Mouse (Mus musculus): ENCODE data around the gene Fam50b. TPM values are rescaled to one million over a fixed set of nuclear protein-coding genes. Genes with fewer than 3 reads are reported as not detected.

Gene Fam50b
- polyA plus RNA-seq, 2 experiments = 0.04 TPM; not detected in 1

DNA sequence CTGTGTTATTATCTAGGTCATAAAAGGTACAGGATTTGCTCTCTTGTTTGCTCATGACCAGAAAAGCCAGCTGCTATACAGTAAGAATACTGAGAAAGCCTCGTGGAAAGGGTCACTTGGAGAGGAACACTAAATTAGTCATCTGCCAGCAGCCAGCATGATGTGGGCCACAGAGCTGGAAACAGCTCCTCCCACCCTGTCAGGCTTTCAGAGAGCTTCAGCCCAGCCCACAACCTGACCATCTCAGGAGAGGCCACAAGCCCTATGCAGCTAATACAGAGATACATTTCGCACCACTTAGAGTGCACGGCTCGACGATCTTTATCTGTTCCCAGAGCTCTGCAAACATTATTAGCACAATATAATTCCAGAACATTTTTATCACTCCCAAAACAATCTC, 27.5 kb downstream of the Fam50b start:
- Histone ChIP-seq H3K36me3 (replicated peaks; ENCODE audit: control insufficient read depth, insufficient read depth, low read depth) (no peaks in the 10 kb centered on the region), H3K4me3 (ENCODE audit: insufficient read depth in 1 of 2, low read depth in 2 of 2, low read length in 2 of 2) (no peak overlapping the region), H3K27ac (no peak overlapping the region), H3K27me3 (ENCODE audit: control insufficient read depth, insufficient read depth, low read length) (no peaks in the 10 kb centered on the region), H3K4me2 (ENCODE audit: low read depth) (no peak overlapping the region), H3K4me1 (replicated peaks; ENCODE audit: control insufficient read depth in 2 of 2, insufficient read depth in 2 of 2, low read length in 1 of 2) (0 out of 4 replicates have a peak, but pooled peaks cover 0 to 2% of the 10 kb centered on the region in 2 experiments), H3K9ac (replicated peaks) (no peak overlapping the region), H3K9me3 (ENCODE audit: control insufficient read depth, low read length) (no peaks in the 10 kb centered on the region)
- 53% methylated on average over 5 of the region's 5 CpGs for WGBS (ENCODE audit: insufficient replicate concordance)
- no peak for DNase-seq (ENCODE audit: low read depth in 3 of 3, low spot score in 3 of 3)
- no peak for TF ChIP-seq EP300 (IDR thresholded peaks at IDR 0.05; ENCODE audit: low read depth)
- TF ChIP-seq CTCF (IDR thresholded peaks at IDR 0.05; ENCODE audit: low read depth) = no peak
- ATAC-seq (ENCODE audit: insufficient read depth) = no peak

- Histone ChIP-seq H3K4me2 (ENCODE audit: low read depth) (no peak overlapping the region), H3K4me3 (ENCODE audit: insufficient read depth in 1 of 2, low read depth in 2 of 2, low read length in 2 of 2) (no peak overlapping the region), H3K27me3 (ENCODE audit: control insufficient read depth, insufficient read depth, low read length) (no peaks in the 10 kb centered on the region), H3K9me3 (ENCODE audit: control insufficient read depth, low read length) (no peaks in the 10 kb centered on the region), H3K4me1 (replicated peaks; ENCODE audit: control insufficient read depth in 2 of 2, insufficient read depth in 2 of 2, low read length in 1 of 2) (0 out of 4 replicates have a peak, but pooled peaks cover 0 to 2% of the 10 kb centered on the region in 2 experiments), H3K9ac (replicated peaks) (no peak overlapping the region), H3K27ac (no peak overlapping the region), H3K36me3 (replicated peaks; ENCODE audit: control insufficient read depth, insufficient read depth, low read depth) (no peaks in the 10 kb centered on the region)
- 40% methylated on average over 4 of the region's 4 CpGs for WGBS (ENCODE audit: insufficient replicate concordance)
- DNase-seq (ENCODE audit: low read depth in 3 of 3, low spot score in 3 of 3) (no peak), ATAC-seq (ENCODE audit: insufficient read depth) (no peak)
- TF ChIP-seq EP300 (IDR thresholded peaks at IDR 0.05; ENCODE audit: low read depth) = no peak
- TF ChIP-seq CTCF (IDR thresholded peaks at IDR 0.05; ENCODE audit: low read depth) = no peak
Observed at GRCm38 (mm10) chr13:34762865-34763264, 28.2 kb downstream of the Fam50b start.

GRCm38 (mm10) chr13:34765269-34765668, 30.6 kb downstream of the Fam50b start:
- H3K27me3 ChIP-seq (ENCODE audit: control insufficient read depth, insufficient read depth, low read length) = no peaks in the 10 kb centered on the region
- no peak overlapping the region for H3K27ac ChIP-seq
- H3K4me3 ChIP-seq (ENCODE audit: insufficient read depth in 1 of 2, low read depth in 2 of 2, low read length in 2 of 2) = no peak overlapping the region
- TF ChIP-seq EP300 (IDR thresholded peaks at IDR 0.05; ENCODE audit: low read depth) (no peak), CTCF (IDR thresholded peaks at IDR 0.05; ENCODE audit: low read depth) (no peak)
- H3K4me1 ChIP-seq (replicated peaks; ENCODE audit: control insufficient read depth in 2 of 2, insufficient read depth in 2 of 2, low read length in 1 of 2) = 0 out of 4 replicates have a peak, but pooled peaks cover 0 to 2% of the 10 kb centered on the region in 2 experiments
- no peak overlapping the region for H3K4me2 ChIP-seq (ENCODE audit: low read depth)
- H3K9me3 ChIP-seq (ENCODE audit: control insufficient read depth, low read length) = no peaks in the 10 kb centered on the region
- 58% methylated on average over 5 of the region's 5 CpGs for WGBS (ENCODE audit: insufficient replicate concordance)
- H3K9ac ChIP-seq (replicated peaks) = no peak overlapping the region
- no peak for DNase-seq (ENCODE audit: low read depth in 3 of 3, low spot score in 3 of 3)
- no peaks in the 10 kb centered on the region for H3K36me3 ChIP-seq (replicated peaks; ENCODE audit: control insufficient read depth, insufficient read depth, low read depth)
- no peak for ATAC-seq (ENCODE audit: insufficient read depth)

GRCm38 (mm10) chr13:34766572-34766971, 31.9 kb downstream of the Fam50b start:
- no peak overlapping the region for H3K9ac ChIP-seq (replicated peaks)
- DNase-seq (ENCODE audit: low read depth in 3 of 3, low spot score in 3 of 3) = no peak

GRCm38 (mm10) chr13:34767527-34768292, 33.1 kb downstream of the Fam50b start:
- H3K36me3 ChIP-seq (replicated peaks; ENCODE audit: control insufficient read depth, insufficient read depth, low read depth) = no peaks in the 10 kb centered on the region
- no peak overlapping the region for H3K9ac ChIP-seq (replicated peaks)
- TF ChIP-seq EP300 (IDR thresholded peaks at IDR 0.05; ENCODE audit: low read depth) (no peak), CTCF (IDR thresholded peaks at IDR 0.05; ENCODE audit: low read depth) (no peak)
- H3K4me2 ChIP-seq (ENCODE audit: low read depth) = no peak overlapping the region
- no peaks in the 10 kb centered on the region for H3K9me3 ChIP-seq (ENCODE audit: control insufficient read depth, low read length)
- DNase-seq (ENCODE audit: low read depth in 3 of 3, low spot score in 3 of 3) (no peak), ATAC-seq (ENCODE audit: insufficient read depth) (no peak)
- no peak overlapping the region for H3K27ac ChIP-seq
- no peaks in the 10 kb centered on the region for H3K4me1 ChIP-seq (replicated peaks; ENCODE audit: control insufficient read depth in 2 of 2, insufficient read depth in 2 of 2, low read length in 1 of 2)
- no peaks in the 10 kb centered on the region for H3K27me3 ChIP-seq (ENCODE audit: control insufficient read depth, insufficient read depth, low read length)
- 75% methylated on average over 18 of the region's 18 CpGs for WGBS (ENCODE audit: insufficient replicate concordance)
- no peak overlapping the region for H3K4me3 ChIP-seq (ENCODE audit: insufficient read depth in 1 of 2, low read depth in 2 of 2, low read length in 2 of 2)

More at GRCm38 (mm10) chr13:34766572-34766971, 31.9 kb downstream of the Fam50b start:
- Histone ChIP-seq H3K4me1 (replicated peaks; ENCODE audit: control insufficient read depth in 2 of 2, insufficient read depth in 2 of 2, low read length in 1 of 2) (no peaks in the 10 kb centered on the region), H3K27ac (no peak overlapping the region), H3K27me3 (ENCODE audit: control insufficient read depth, insufficient read depth, low read length) (no peaks in the 10 kb centered on the region), H3K4me2 (ENCODE audit: low read depth) (no peak overlapping the region), H3K4me3 (ENCODE audit: insufficient read depth in 1 of 2, low read depth in 2 of 2, low read length in 2 of 2) (no peak overlapping the region), H3K9me3 (ENCODE audit: control insufficient read depth, low read length) (no peaks in the 10 kb centered on the region), H3K36me3 (replicated peaks; ENCODE audit: control insufficient read depth, insufficient read depth, low read depth) (no peaks in the 10 kb centered on the region)
- TF ChIP-seq CTCF (IDR thresholded peaks at IDR 0.05; ENCODE audit: low read depth) = no peak
- no peak for TF ChIP-seq EP300 (IDR thresholded peaks at IDR 0.05; ENCODE audit: low read depth)
- WGBS (ENCODE audit: insufficient replicate concordance) = 18% methylated on average over 4 of the region's 4 CpGs
- ATAC-seq (ENCODE audit: insufficient read depth) = no peak

Data from liver, embryonic 14.5 days (tissue).